Mouse (Mus musculus): Measurements from ENCODE around the gene Abca13. TPM values are rescaled to one million over a fixed set of nuclear protein-coding genes. Genes with fewer than 3 reads are reported as not detected.

Gene Abca13
- 0.01 TPM in 2 replicates for polyA plus RNA-seq (2021; fragmentation: Nextera tagmentation)
- long read RNA-seq, experiment 1, partial matches to known transcripts, result 1 of 1 reads
- long read RNA-seq, experiment 1, other reads (novel, unspliced or antisense), result 0 of 1 reads
- long read RNA-seq, experiment 2, partial matches to known transcripts, result 0 of 1 reads
- long read RNA-seq, experiment 2, other reads (novel, unspliced or antisense), result 1 of 1 reads

GRCm38 (mm10) chr11:9191555-9192131 is at the start of gene Abca13:
TSS of gene Abca13 (plus strand) at chr11:9191942.

Other genes starting within 250 kb of the Abca13 start
- 0.16 TPM in 1 of 2 replicates, not detected in the other for gene Pkd1l1, start 218.7 kb upstream of the Abca13 start, polyA plus RNA-seq (2021; fragmentation: Nextera tagmentation)
- 6.2 and 6.3 TPM in 2 replicates for gene Hus1, start 180.8 kb upstream of the Abca13 start, polyA plus RNA-seq (2021; fragmentation: Nextera tagmentation)
- 2.8 and 5.2 TPM in 2 replicates for gene Gm11992, start 143.3 kb upstream of the Abca13 start, polyA plus RNA-seq (2021; fragmentation: Nextera tagmentation)
- 0.36 and 0.38 TPM in 2 replicates for gene Sun3, start 143.0 kb upstream of the Abca13 start, polyA plus RNA-seq (2021; fragmentation: Nextera tagmentation)
- 5.8 and 9.2 TPM in 2 replicates for gene Upp1, start 73.8 kb upstream of the Abca13 start, polyA plus RNA-seq (2021; fragmentation: Nextera tagmentation)